Mouse (Mus musculus) fat pad, adult 2 months (tissue): ENCODE results near the gene Ifi209.
"Not testable (repeated sequence)": the region's sequence is repeated elsewhere in the genome, so short reads cannot be mapped to it uniquely, and the experiment has no call there.

Experiments
- DNase-seq: peaks from one replicate; pipeline ENCODE4 v3.0.0-alpha.2; 2011; ENCODE audit warnings: low read depth, low spot score; ENCODE audit errors: extremely low read depth

The Ifi209 gene

DNA sequence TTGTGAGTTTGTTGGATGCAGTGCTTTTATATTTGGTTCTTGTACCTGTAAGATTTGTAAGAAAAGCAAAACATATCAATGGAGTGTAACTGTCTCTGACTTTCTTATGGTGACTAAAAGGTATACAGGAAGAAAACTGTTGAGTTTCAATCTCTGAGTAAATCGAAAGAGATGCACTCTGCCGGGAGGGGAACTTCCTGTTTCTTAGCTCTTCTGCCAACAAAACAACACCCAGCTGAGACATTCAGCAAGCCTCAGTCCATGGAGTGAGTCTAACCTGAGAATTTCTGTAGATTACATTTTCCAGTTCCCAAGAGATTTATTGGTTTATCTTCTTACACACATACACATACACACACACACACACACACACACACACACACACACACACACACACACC lies at the start of gene Ifi209:
Gene Ifi209, plus strand, starts transcription at position 296 of the 400 bp plus-strand sequence.
- DNase-seq = not testable (repeated sequence)

DNA sequence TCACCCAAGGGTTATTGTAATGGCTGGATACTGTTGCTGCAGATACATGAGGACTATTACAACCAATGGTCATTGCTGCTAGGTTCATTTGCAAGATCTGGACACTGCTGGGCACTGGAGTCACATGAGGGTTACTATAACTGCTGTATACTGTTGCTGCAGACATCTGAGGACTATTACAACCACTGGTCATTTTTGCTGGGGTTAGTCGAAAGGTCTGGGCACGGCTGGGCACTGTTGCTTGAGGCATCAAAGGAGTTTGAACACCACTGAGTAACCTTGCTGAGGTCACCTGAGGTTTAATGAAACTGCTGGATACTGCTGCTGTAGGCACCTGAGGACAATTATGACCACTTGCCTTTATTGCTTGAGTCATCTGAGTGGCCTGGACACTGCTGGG lies 41.0 kb upstream of the Ifi209 start:
- DNase-seq = not testable (repeated sequence)

DNA sequence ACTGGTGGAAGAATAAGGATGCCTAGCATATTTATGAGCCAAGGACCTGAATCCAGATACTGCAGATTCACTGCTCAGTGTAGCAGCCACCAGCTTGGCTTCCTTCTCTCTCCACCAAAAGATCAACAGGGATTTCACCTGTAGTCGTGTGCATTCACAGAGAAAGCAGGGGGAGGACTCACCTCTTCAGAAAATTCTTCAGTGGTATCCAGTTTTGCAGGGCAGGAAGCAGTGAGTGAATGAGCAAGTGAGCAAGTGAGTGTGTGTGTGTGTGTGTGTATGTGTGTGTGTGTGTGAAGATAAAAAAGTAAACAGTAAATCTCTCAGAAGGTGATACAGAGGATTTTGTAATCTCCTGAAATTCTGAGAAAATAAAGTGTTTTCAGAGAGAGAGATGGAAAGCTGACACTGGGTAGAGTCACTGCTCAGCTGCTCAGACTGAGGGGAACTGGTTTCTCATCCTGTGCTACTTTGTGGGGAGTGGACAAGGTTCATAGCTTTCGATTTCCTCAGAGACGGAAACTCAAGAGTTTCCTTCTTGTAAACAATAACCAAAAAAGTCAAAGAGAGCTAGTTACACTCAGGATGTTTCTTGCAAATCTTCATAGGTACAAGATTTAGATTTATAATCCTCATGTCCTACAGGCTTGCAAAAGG lies 31.8 kb upstream of the Ifi209 start, which contains the start of gene Ifi213:
Gene Ifi213, minus strand, starts transcription at position 437 of the 657 bp plus-strand sequence.
- DNase-seq = not testable (repeated sequence)

DNA sequence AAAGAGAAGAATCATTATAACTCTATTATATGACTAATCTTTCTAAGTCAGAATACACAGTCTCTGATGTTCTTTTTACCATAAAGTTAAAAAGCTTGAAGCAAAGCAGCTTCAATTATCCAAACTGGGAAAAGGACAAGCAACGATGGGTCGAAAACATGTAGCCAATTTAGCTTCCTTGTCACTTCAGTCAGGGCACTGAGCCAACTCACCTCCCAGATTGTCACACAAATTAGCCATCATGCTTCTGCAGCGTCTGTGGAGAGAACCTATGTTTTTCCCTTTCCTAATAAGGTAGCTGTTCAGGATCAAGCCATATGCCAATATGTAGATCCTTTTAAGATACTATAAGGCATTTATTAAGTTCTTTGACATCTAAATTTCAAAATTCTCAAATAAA lies 20.4 kb upstream of the Ifi209 start:
- not testable (repeated sequence) for DNase-seq

DNA sequence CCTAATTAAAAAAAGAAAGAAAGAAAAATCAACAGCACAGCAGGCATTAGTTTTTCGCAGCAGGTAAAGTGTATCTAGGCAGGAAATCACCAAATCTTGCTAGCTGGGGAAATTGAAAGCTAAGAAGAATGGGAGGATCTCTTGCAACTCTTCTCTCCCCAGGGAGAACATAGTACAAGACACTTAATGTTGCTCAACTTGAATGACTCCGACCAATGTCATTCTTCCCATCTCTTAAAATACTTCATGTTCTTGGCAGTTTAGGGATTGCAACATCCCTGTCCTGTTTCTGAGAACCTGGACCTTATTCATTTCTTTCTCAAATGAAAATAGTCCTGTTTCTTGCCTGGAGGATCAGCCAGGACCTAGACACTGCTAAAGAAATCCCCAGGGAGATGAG lies 8.5 kb upstream of the Ifi209 start:
- DNase-seq = not testable (repeated sequence)

DNA sequence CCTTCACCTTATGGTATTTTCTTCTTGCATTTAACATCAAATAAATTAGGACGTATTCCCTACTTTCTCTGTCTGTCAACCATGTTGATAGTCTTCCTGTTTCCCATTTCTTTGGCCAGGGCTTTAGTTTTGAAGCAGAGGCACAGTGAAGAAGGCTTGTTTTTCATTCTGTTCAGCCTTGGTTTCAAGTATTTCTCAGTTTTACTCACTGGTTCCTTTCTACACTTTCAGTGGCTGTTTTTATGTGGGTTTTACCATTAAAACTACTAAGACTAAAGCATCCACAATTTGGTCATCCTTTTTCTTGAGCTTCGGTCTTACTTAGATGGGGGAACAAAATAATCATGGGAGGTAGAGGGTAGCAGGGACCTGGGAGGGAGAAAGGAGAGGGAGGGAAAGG lies 6.7 kb upstream of the Ifi209 start:
- no peak for DNase-seq

DNA sequence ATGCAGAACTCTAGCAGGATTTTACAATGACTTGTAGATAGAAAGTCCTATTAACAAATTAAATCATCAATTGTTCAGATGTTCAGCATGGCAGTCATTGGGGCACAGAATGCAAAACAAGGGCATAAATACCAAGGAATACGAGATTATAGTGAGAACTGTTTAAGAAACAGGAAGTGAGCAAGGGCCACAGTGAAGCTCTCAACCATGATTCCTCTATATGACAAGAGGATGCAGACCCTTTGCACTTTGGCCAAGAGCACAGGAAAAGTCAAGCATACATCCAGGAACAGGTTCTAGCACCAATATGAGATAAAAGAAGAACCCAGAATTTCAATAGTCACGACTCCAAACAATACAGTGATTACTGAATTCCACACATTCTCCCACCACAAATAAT lies 4.0 kb upstream of the Ifi209 start:
- DNase-seq = no peak

DNA sequence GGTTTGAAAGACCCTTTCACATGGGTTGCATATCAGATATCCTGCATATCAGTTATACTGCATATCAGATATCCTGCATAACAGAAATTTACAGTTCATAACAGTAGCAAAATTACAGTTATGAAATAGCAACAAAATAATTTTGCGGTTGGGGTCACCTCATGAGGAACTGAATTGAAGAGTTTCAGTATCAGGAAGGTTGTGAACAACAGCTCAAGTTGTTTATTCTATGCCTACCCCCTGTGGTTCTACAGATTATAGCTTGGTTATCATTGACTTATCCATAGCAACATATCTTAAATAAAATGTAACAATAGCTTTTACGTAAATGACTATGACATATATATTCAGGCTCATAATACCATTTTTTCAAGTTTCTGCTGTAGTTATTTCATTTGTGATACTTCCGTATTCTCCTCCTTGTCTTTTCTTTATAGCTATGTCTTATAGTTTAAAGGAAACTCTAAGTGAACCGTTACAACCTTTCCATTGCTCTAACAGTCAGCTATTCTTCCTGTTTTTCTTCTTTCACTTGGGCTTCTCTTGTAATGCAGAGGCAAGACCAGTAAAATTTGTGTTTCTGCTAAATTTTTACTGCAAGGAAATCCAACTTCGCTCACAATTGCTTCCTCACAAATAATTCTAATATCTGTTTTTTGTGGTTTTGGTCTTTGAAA lies 3.4 kb downstream of the Ifi209 start:
- no peak for DNase-seq

DNA sequence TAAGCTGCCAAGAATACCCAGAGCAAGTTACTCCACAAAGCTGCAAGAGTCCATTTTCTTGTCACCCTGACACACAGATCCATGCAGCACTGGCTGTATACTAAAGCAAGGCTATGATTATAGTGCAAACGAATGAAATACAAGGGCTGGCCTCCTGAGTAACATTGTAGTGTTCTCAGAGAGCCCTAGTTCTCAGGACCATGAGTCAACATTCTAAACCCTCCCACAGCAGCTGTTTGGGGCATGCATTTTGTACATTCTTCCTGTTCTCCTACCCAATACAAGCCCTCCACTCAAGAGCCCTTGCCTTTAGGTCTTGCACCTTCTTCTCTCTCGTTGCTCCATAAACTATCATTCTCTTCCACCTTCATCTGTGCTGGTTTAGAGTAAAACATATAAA lies 14.7 kb downstream of the Ifi209 start:
- no peak for DNase-seq

DNA sequence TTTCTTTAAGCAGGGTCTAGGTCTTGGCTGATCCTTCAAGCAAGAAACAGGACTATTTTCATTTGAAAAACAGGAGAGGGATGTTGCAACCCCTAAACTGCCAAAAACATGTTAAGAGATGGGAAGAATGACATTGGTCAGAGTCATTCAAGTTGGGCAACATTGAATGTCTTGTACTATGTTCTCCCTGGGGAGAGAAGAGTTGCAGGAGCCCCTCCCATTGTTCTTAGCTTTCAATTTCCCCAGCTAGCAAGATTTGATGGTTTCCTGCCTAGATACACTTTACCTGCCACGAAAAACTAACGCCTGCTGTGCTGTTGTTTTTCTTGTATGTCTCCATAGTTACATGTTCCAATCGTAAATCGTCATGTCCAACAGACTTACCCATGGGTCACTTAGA lies 27.3 kb downstream of the Ifi209 start:
- DNase-seq = no peak

DNA sequence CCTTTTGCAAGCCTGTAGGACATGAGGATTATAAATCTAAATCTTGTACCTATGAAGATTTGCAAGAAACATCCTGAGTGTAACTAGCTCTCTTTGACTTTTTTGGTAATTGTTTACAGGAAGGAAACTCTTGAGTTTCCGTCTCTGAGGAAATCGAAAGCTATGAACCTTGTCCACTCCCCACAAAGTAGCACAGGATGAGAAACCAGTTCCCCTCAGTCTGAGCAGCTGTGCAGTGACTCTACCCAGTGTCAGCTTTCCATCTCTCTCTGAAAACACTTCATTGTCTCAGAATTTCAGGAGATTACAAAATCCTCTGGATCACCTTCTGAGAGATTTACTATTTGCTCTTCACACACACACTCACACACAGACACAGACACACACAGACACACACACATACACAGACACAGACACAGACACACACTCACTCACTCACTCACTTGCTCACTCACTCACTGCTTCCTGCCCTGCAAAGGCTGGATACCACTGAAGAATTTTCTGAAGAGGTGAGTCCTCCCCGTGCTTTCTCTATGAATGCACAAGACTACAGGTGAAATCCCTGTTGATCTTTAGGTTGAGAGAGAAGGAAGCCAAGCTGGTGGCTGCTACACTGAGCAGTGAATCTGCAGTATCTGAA lies 42.9 kb downstream of the Ifi209 start, which contains the start of gene Ifi208:
Gene Ifi208, plus strand, starts transcription at position 218 of the 640 bp plus-strand sequence.
- DNase-seq = not testable (repeated sequence)

DNA sequence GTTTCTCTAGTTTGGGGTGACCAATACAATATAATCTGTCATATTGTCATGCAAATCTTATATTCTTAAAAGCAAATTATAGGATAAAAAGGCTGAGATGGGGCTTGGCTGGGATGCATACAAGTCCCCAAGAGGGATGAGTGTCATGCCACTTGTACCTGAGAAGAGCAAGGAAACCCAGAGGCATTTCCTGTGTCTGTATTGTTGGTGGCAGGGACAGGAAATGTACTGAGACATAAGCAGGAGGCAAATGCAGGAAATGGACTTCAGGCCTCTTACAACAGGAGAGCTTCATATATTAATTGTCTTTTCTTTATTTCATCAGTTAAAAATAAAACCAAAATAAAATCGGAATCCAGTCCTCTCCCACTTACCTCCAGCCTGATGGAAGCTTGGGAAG lies 47.9 kb downstream of the Ifi209 start:
- not testable (repeated sequence) for DNase-seq

DNA sequence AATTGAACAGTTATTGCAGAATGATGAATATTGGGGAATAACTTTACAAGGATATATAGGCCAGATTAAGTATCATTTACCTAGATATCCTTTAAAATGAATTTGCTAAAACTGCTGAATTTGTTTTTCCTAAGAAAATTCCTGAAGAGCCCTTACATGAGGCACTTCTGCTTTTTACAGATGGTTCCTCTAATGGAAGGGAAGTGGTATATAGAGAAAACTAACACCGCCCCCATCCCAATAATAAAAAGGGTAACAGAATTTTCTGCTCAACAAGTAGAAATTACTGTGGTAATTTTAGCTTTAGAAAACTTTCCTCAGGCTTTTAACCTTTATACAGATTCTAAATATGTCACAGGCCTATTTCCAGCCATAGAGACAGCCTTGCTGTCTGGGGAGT lies 63.6 kb downstream of the Ifi209 start:
- no peak for DNase-seq
